Mouse (Mus musculus): Measurements from ENCODE around the gene Ski.

DNA sequence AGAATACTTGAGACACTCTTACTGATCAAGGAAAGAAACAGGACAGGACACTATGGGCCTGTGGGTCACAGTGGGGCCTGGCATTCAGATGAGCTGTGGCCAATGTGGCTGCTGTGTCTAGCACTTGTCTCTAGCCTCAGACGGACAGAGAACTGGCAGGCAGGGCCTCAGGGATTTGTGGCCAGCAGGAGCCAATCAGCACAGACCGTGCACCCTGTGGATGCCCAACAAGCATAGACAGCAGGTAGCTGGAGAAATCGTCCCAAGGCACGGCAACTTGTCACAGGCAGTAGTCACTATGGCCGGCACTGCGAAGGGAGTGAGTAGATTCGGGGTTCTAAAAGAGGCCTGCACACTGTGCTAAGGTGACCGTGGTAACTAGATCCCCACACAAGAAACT is 58.7 kb downstream of the Ski start:
- TF ChIP-seq CTCF (IDR thresholded peaks at IDR 0.05; ENCODE audit: low read depth), result no peak
- no peak for TF ChIP-seq EP300 (IDR thresholded peaks at IDR 0.05; ENCODE audit: low read depth)
